Mouse (Mus musculus): ENCODE data around the gene Crlf1.

- TF ChIP-seq CTCF (IDR thresholded peaks at IDR 0.05; ENCODE audit: low read depth): no peak; the same call in 1 of the 2 replicates
- TF ChIP-seq EP300 (optimal IDR thresholded peaks at IDR 0.05): no peak
Measured at GRCm38 (mm10) chr8:70477269-70477982, 15.5 kb upstream of the Crlf1 start.
